Comparison of ENCODE assay signal across 9 mouse cellular contexts in the genomic region with DNA sequence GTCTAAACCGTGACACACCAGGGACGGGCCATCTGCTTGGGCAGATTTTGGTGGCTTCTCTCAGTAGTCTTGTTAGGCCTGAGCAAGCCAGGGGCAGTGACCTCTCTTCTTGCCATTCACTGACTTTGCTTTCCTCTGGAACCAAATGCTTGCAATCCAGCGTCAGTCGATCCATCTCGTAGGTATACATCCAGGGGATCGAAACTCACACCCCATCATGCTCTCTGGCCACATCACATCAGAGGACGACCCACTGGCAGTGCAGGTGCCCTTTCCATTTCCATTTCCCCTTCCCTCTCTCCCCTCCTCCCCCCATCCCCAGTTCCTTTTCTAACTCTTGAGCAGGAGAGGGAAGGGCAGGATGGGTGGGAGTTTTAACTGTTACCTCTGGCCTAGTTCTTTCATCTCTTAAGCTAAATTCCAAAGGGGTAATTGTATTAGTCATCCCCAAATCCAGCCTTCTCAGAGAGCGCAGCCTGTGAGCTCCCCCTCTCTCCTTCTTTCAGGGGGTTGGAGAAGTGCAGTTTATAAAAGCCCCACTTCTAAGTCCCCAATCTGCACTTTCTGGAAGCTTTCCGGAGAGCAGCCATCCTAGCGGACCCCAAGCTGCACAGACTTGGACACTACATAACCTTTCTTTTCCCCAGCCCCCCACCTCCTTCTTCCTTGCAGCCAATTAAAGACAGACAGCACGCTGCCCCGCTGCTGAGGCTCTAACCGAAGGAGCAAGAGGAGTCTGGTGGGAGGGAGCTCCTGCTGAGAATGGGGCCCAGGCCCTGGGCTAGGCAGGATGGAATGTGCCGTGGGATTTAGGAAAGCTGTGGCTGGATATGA. TPM values are rescaled to one million over a fixed set of nuclear protein-coding genes. Genes with fewer than 3 reads are reported as not detected.
DNase-seq lines count a peak whose midpoint lies in the region; ATAC-seq lines count a peak whose summit lies in the region.
"Had no signal": no experiment of that assay in that cellular context is flagged by ENCODE, and none has a peak within 500 bp of the region (broad histone marks: within the 10 kb centered on the region; RNA-seq: fewer than 3 reads in every experiment).

No protein-coding gene starts in this region.

- peak; percentile 72 for DNase-seq in midbrain, embryonic 10.5 days (ENCODE audit: low spot score)
- DNase-seq in lung, postnatal 14 days = peak; percentile 24
- peak; percentile 16 for DNase-seq in yolk sac, embryonic 10.5 days (ENCODE audit: low spot score)
- DNase-seq in right cerebral cortex, postnatal 10 days (ENCODE audit: low spot score in 2 of 2) = no peak
- no peak for DNase-seq in kidney, postnatal 10 days
- no peak for DNase-seq in gastrocnemius, adult 8-10 months (ENCODE audit: low spot score in 2 of 2)

- no peak overlapping the region for H3K9ac ChIP-seq in midbrain, embryonic 16.5 days (ENCODE audit: low read depth, low read length)
- H3K9ac ChIP-seq in embryonic facial prominence, embryonic 15.5 days = no peak overlapping the region
- H3K9ac ChIP-seq: neural tube, embryonic 13.5 days had no signal

- H3K27me3 ChIP-seq in midbrain, embryonic 10.5 days (ENCODE audit: low read depth, poor library complexity, severe bottlenecking) = peaks cover 25% of the 10 kb centered on the region
- H3K27me3 ChIP-seq in midbrain, embryonic 16.5 days (ENCODE audit: control insufficient read depth, insufficient read depth, low read depth, low read length) = peaks cover 3% of the 10 kb centered on the region
- peaks cover 13% of the 10 kb centered on the region; the same call in 1 of the 2 replicates for H3K27me3 ChIP-seq in embryonic facial prominence, embryonic 15.5 days

- WGBS in midbrain, embryonic 10.5 days = 10% methylated on average over 14 of the region's 14 CpGs
- WGBS in midbrain, embryonic 16.5 days = 19% methylated on average over 14 of the region's 14 CpGs
- WGBS in embryonic facial prominence, embryonic 15.5 days = 24% methylated on average over 14 of the region's 14 CpGs

- H3K36me3 ChIP-seq in midbrain, embryonic 10.5 days = no peaks in the 10 kb centered on the region
- H3K36me3 ChIP-seq in midbrain, embryonic 16.5 days (ENCODE audit: control insufficient read depth, insufficient read depth, low read length) = no peaks in the 10 kb centered on the region
- H3K36me3 ChIP-seq in embryonic facial prominence, embryonic 15.5 days = no peaks in the 10 kb centered on the region
- H3K36me3 ChIP-seq: neural tube, embryonic 13.5 days had no signal

- peaks cover 77% of the 10 kb centered on the region for H3K4me1 ChIP-seq in midbrain, embryonic 10.5 days
- H3K4me1 ChIP-seq in midbrain, embryonic 16.5 days (ENCODE audit: control insufficient read depth, insufficient read depth, low read length) = peaks cover 30% of the 10 kb centered on the region
- H3K4me1 ChIP-seq in embryonic facial prominence, embryonic 15.5 days = peaks cover 35% of the 10 kb centered on the region

- no peaks in the 10 kb centered on the region for H3K9me3 ChIP-seq in midbrain, embryonic 10.5 days (replicated peaks)
- no peaks in the 10 kb centered on the region for H3K9me3 ChIP-seq in midbrain, embryonic 16.5 days (replicated peaks; ENCODE audit: control insufficient read depth, low read length, poor library complexity, severe bottlenecking)
- H3K9me3 ChIP-seq in embryonic facial prominence, embryonic 15.5 days (replicated peaks) = no peaks in the 10 kb centered on the region
- H3K9me3 ChIP-seq: neural tube, embryonic 13.5 days had no signal

- H3K27ac ChIP-seq in midbrain, embryonic 10.5 days (replicated peaks) = peak overlapping the region; percentile 84
- no peak overlapping the region for H3K27ac ChIP-seq in midbrain, embryonic 16.5 days (ENCODE audit: low read length)
- peak overlapping the region; percentile 29 for H3K27ac ChIP-seq in embryonic facial prominence, embryonic 15.5 days (replicated peaks)
- H3K27ac ChIP-seq: neural tube, embryonic 13.5 days had no signal

- ATAC-seq in midbrain, embryonic 16.5 days = no peak
- peak; percentile 52; the same call in 1 of the 2 replicates for ATAC-seq in embryonic facial prominence, embryonic 15.5 days (ENCODE audit: insufficient number of reproducible peaks, low FRiP score, low TSS enrichment, low read depth)

- peak overlapping the region; percentile 28 for H3K4me3 ChIP-seq in midbrain, embryonic 10.5 days
- no peak overlapping the region for H3K4me3 ChIP-seq in midbrain, embryonic 16.5 days (ENCODE audit: low read depth, low read length)
- 0 out of 2 replicates have a peak overlapping the region, but pooled peaks have one; percentile 2 for H3K4me3 ChIP-seq in embryonic facial prominence, embryonic 15.5 days (replicated peaks)
- H3K4me3 ChIP-seq: neural tube, embryonic 13.5 days had no signal

- no peak overlapping the region for H3K4me2 ChIP-seq in midbrain, embryonic 16.5 days (ENCODE audit: low read length)
- H3K4me2 ChIP-seq in embryonic facial prominence, embryonic 15.5 days (replicated peaks) = peak overlapping the region; percentile 23
- H3K4me2 ChIP-seq: neural tube, embryonic 13.5 days had no signal

RNA-seq across cellular contexts. Expression of a gene that starts 42.8 kb away (rescaled TPM):
- polyA plus RNA-seq in midbrain, embryonic 10.5 days (2016; fragmentation: Nextera tagmentation; extraction: Ambion mirVana) = 28.0 and 31.2 TPM in 2 replicates
- 26.5 and 28.3 TPM in 2 replicates for polyA plus RNA-seq in midbrain, embryonic 16.5 days (2015; fragmentation: Nextera tagmentation; extraction: Ambion mirVana)
- polyA plus RNA-seq in embryonic facial prominence, embryonic 15.5 days (2015; fragmentation: Nextera tagmentation; extraction: Ambion mirVana) = 10.7 and 11.3 TPM in 2 replicates
- total RNA-seq in gastrocnemius, adult 8-10 months (2022) = 1 to 10 TPM; 7.4 to 8.9 (median 7.9) TPM

Comparison
In these comparisons a context has a peak if more than half of its experiments do, and no peak if none do; other contexts are left out.
1. DNase-seq: peak in midbrain, embryonic 10.5 days (single experiment), lung, postnatal 14 days (single experiment) and yolk sac, embryonic 10.5 days (single experiment); none in right cerebral cortex, postnatal 10 days (0 of 2), kidney, postnatal 10 days (single experiment) and gastrocnemius, adult 8-10 months (0 of 2).